Mouse (Mus musculus) E14TG2a.4 (cell line): Measurements from ENCODE around the gene Ampd1.

ENCODE experiments used
- CTCF ChIP-seq: conservative IDR thresholded peaks from 2 replicates; pipeline ENCODE4 v1.5.1; 2014; ENCODE audit warnings: low read length
- POU5F1 ChIP-seq: IDR thresholded peaks from 2 replicates; pipeline ENCODE4 v1.6.1; 2014; ENCODE audit warnings: low read length, borderline replicate concordance

- TF ChIP-seq CTCF (no peak), POU5F1 (no peak)
Observed at GRCm38 (mm10) chr3:103082761-103083160, 8.9 kb downstream of the Ampd1 start.
